Mouse (Mus musculus): ENCODE results near the gene Gpr25.

Gene Gpr25

GRCm38 (mm10) chr1:136260635-136261238 is at the start of gene Gpr25:
Gene Gpr25 (minus strand): TSS chr1:136260873.
- DNase-seq (ENCODE audit: low spot score) = no peak

GRCm38 (mm10) chr1:136309193-136309592 is 48.5 kb upstream of the Gpr25 start:
- DNase-seq (ENCODE audit: low spot score) = no peak

GRCm38 (mm10) chr1:136306424-136306823 is 45.8 kb upstream of the Gpr25 start:
- DNase-seq (ENCODE audit: low spot score) = no peak

GRCm38 (mm10) chr1:136293961-136294360 is 33.3 kb upstream of the Gpr25 start:
- no peak for DNase-seq (ENCODE audit: low spot score)

- DNase-seq (ENCODE audit: low spot score) = no peak
These were observed 29.1 kb upstream of the Gpr25 start for GRCm38 (mm10) chr1:136289803-136290202.

GRCm38 (mm10) chr1:136277366-136277765 is 16.7 kb upstream of the Gpr25 start:
- DNase-seq (ENCODE audit: low spot score) = no peak

- no peak for DNase-seq (ENCODE audit: low spot score)
These were observed 7.6 kb upstream of the Gpr25 start for GRCm38 (mm10) chr1:136268224-136268623.

GRCm38 (mm10) chr1:136266127-136266526 is 5.5 kb upstream of the Gpr25 start:
- no peak for DNase-seq (ENCODE audit: low spot score)

- no peak for DNase-seq (ENCODE audit: low spot score)
These were observed 2.7 kb upstream of the Gpr25 start for GRCm38 (mm10) chr1:136263355-136263754.

- DNase-seq (ENCODE audit: low spot score) = peak; percentile 34
These were observed 609 bp downstream of the Gpr25 start for GRCm38 (mm10) chr1:136259893-136260634.

GRCm38 (mm10) chr1:136259543-136259892 is 1.2 kb downstream of the Gpr25 start:
- DNase-seq (ENCODE audit: low spot score) = no peak

GRCm38 (mm10) chr1:136258495-136258894 is 2.2 kb downstream of the Gpr25 start:
- no peak for DNase-seq (ENCODE audit: low spot score)

GRCm38 (mm10) chr1:136255657-136256056 is 5.0 kb downstream of the Gpr25 start:
- DNase-seq (ENCODE audit: low spot score) = no peak

GRCm38 (mm10) chr1:136255174-136255573 is 5.5 kb downstream of the Gpr25 start:
- DNase-seq (ENCODE audit: low spot score) = no peak

- no peak for DNase-seq (ENCODE audit: low spot score)
These were observed 6.1 kb downstream of the Gpr25 start for GRCm38 (mm10) chr1:136254503-136255065.

GRCm38 (mm10) chr1:136253472-136253871 is 7.2 kb downstream of the Gpr25 start:
- DNase-seq (ENCODE audit: low spot score) = no peak

GRCm38 (mm10) chr1:136249662-136250061 is 11.0 kb downstream of the Gpr25 start:
- no peak for DNase-seq (ENCODE audit: low spot score)

GRCm38 (mm10) chr1:136247393-136247792 is 13.3 kb downstream of the Gpr25 start:
- no peak for DNase-seq (ENCODE audit: low spot score)

GRCm38 (mm10) chr1:136244469-136244868 is 16.2 kb downstream of the Gpr25 start:
- no peak for DNase-seq (ENCODE audit: low spot score)

- no peak for DNase-seq (ENCODE audit: low spot score)
These were observed 18.9 kb downstream of the Gpr25 start for GRCm38 (mm10) chr1:136241801-136242200.

- no peak for DNase-seq (ENCODE audit: low spot score)
These were observed 22.2 kb downstream of the Gpr25 start for GRCm38 (mm10) chr1:136238495-136238894.

- no peak for DNase-seq (ENCODE audit: low spot score)
These were observed 26.0 kb downstream of the Gpr25 start for GRCm38 (mm10) chr1:136234595-136235092.

- peak; percentile 43 for DNase-seq (ENCODE audit: low spot score)
These were observed 26.6 kb downstream of the Gpr25 start, which contains the start of gene Inava for GRCm38 (mm10) chr1:136233892-136234594. Gene Inava (minus strand): TSS chr1:136234264.

Measured in testis, postnatal 14 days (tissue).